Mouse (Mus musculus) fat pad, adult 2 months (tissue): ENCODE results near the gene Itgbl1.
"Not testable (repeated sequence)": the region's sequence is repeated elsewhere in the genome, so short reads cannot be mapped to it uniquely, and the experiment has no call there.

Experiments
- DNase-seq: peaks from one replicate; pipeline ENCODE4 v3.0.0-alpha.2; 2011; ENCODE audit warnings: low read depth, low spot score; ENCODE audit errors: extremely low read depth

Itgbl1 gene

DNA sequence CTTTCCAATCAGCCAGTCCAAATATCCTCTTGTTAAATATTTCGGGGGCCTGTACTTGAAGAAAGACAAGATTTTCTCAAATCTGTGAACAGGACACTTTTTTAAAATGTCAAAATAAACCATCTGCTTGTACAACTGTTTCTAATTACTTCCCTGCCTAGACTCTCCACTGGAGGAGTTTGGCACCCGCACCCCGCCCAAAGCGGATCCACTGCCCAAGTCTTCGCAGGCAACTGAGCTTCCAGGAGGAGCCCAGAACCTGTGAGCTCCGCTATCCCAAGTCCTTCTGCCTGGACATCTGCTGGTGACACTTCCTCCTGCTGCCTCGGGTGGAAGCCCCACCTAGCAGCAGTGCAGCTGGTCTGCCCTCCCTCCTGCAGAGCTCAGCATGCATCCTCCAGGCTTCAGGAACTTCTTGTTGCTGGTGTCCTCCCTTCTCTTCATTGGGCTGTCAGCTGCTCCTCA, at the start of gene Itgbl1:
TSS of gene Itgbl1 (plus strand) at position 51 of the 465 bp plus-strand sequence.
- DNase-seq, result no peak

DNA sequence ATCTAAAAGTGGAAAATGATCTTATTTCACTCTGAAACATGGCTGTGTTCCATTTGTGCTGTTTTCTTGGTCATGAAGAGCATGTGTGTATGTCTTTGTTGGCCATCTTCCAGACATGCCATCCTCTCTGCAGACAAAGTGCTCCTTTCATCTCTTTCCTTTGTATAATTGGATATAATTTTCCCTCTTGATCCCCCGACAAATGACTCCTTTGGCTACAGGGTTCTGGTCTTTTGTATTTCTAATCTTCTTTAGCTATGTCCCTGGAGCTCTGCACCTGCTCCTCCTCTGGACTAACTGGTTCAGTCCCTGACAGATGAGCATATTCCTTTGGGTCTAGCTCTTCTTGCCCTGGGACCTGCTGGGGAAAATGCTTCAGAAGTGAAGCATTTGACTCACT, 36.8 kb upstream of the Itgbl1 start:
- DNase-seq, result no peak

DNA sequence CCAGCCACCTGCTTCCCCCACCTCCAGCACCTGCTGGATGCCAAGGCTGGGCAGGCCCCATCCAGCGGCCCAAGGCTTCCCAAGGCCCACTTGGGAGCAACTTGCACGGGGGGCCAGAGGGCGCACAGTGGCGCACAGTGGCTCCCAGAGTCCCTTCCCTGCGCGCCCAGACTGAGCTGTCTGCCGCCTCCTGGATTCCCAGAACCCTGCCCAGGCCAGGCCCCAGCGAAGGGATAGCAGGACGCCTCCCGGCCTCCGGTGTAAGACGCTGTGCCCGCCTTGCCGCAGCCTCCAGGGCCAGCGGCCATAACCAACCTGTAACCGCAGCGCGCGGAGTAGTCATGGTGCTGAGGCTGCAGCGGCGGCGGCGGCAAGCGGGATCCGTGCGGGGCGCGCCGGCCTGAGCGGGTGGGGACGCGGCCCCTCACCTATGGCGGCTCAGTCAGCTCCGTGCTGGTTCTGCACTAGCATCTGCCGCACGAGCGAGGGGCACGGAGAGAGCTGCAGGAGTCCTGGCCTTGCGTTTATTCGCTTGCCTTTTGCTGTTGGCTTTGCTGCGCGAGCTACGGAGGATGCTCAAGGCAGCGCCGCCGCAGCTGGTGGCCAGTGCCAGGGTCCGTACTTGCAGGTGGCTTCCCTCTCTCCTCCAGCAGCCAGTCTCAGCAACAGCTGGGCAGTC, 33.1 kb upstream of the Itgbl1 start, which contains the start of gene Nalcn:
TSS of gene Nalcn (minus strand) at position 644 of the 679 bp plus-strand sequence.
- DNase-seq, result no peak

DNA sequence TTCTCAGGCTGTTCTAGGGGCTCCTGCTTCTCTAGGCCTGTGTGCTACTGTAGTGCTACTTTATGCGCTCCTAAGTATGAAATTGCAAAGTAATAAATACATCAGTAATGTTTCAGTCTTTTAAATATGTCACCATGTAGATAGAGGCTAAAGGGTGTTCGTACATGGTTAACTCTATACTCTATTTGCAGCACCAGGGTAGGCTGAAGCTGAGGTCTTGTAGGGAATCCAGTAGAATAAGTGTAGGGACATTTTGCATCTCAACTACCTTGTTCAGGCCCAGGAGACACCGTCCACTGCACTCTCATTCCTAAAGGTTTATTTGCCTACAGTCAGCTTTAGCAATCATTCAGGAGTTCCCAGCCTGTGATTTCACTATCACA, 32.6 kb upstream of the Itgbl1 start:
- no peak for DNase-seq

DNA sequence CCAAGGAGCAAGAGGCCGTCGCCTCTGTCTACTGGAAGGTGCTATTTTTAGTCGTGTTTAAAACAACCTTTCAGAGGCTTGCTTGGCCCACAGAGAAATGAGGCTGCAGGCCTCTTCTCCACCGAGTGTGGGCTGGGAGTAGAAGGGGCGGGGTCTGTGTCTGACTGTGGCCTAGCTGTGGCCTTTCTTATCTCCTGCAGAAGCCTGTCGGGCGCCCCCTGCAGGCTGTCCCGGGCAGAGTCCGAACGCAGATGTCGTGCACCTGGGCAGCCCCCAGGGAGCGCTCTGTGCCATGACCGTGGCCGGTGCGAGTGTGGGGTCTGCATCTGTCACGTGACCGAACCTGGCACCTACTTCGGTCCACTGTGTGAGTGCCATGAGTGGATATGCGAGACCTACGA, 1.3 kb downstream of the Itgbl1 start:
- DNase-seq, result no peak

DNA sequence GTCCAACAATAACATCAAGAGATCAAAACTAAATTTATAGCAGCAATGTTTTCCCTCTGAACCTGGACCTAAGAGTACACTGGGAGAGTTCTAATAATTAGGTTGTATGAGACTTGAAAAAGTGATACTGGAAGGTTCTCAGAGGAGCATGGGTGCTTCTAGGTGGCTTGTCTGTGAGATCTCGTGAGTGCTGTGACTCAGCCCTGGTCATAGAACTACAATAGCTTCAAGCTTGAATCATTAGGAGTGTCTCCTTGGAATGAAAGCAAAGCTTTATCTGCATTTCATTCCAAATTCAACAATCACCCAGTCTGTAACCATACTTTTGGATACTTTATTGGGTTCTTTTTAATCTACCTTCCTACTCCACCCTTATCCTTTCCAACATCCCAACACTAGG, 2.6 kb downstream of the Itgbl1 start:
- peak; percentile 2 for DNase-seq

DNA sequence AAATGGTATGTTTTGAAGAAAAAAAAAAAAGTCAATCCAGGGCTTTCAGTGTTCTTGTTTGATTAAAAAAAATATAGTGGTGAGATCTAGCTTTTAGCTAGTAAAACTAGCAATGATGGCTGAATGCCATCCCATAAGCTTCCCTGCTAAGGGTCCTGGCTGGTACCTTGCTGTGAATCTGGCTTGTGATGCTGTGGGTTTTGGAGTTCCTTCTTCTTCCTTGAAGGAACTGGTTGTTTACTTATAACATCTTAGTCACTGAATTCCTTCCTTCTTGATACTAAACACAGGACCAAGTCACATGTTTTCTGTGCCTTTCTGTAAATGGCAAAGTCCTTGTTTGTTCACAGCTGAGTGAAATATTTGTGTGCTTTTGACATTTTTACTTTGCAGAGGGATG, 3.4 kb downstream of the Itgbl1 start:
- DNase-seq, result no peak

DNA sequence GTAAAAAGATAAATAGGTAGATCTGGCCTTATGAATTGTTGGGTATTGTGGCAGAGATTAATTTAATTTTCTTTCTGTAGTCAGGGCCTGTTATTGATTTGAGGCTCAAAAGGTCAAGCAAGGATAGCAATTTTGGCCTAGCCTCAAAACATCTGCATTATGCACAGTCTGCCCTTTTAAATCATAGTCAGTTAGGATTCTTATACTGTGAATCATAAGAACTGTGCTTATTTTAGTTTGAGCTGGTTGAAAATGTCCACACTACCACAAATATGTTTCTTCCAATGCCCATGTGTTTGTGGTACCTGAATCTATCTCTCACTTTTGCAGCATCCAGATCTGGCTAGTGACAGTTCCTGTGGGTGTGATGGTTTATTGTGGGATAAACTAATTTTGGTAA, 4.7 kb downstream of the Itgbl1 start:
- no peak for DNase-seq

DNA sequence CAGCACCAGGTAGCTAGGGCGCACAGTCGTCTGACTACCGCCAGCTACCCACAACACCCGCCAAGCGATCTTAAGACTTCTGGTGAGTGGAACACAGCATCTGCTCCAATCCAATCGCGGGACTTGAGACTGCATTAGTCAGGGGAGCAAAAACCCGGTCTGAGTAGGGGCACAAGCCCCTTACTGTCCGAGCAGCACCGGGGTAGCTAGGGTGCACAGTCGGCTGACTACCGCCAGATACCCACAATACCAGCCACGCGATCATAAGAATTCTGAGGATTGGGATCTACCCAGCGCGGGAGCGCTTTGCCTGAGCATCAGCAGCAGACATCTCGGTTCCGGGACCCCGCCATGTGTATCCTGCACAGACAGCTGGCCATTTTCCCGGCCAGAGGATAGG, 11.3 kb downstream of the Itgbl1 start:
- DNase-seq, result not testable (repeated sequence)

DNA sequence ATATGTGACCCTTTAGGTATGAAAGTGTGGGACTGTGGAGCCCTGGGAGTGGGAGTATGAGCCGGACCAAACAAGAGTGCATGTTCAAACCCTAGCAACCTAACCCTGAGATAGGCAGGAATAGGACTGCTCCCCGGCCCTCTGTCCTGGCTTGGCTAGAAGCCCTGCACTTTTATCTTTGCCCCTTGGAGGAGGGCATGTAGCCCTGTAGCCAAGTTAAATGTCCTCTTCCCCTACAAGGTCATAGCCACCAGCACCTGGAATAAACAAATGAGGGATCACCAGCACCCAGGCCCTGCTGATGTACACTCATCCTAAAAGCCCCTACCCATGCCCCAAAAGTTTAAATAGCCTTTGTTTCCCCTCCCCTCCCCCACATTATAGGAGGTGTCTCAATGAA, 18.3 kb downstream of the Itgbl1 start:
- DNase-seq, result no peak

DNA sequence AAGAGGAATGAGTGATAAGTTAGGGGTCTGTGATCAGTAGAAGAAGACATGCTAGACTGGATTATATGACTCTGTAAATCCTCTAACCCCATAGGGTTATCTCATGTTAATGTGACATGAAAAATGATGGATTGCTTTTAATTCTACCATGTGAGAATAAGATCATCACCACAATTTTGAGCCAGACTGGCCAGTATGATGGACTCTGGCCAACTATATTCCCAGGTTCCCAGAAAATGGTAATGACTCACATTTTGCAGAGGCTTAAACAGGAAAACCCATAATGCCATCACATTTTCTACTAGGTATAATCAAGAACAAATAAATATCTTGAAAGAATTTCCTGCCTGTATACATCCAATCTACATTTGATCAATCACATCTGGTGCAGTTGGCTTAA, 55.0 kb downstream of the Itgbl1 start:
- DNase-seq, result no peak

DNA sequence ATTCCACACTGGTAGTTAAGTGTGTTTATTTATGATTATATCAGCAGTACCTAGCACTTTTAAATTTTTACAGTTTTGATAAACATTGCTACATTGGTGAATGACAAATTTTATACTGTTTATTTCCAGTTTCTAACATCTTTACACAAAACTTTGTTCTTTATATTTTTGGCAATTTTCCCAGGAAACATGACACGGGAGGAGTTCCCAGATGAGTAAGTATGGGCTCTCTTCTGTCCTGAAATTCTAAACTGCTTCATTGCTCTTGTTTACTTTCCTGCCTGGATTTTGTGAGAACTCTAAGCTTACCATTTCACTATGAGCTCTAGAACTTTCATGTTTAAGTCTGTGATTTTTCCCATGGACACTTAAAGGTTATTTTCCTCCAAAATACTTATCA, 82.3 kb downstream of the Itgbl1 start:
- DNase-seq, result no peak

DNA sequence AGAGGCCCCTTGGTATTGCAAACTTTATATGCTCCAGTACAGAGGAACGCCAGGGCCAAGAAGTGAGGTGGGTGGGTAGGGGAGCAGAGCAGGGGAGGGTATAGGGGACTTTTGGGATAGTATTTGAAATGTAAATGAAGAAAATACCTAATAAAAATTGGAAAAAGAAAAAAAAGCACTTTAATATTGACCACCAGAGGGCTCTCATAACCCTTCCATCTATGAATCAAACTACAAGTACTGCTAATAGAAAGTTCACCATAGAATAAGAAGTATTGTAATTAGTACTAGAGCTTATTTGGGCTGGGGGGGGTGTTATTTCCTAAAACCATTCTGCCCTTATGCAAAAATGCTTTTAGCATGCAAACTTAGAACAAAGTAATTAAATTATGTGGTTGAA, 91.2 kb downstream of the Itgbl1 start:
- no peak for DNase-seq

DNA sequence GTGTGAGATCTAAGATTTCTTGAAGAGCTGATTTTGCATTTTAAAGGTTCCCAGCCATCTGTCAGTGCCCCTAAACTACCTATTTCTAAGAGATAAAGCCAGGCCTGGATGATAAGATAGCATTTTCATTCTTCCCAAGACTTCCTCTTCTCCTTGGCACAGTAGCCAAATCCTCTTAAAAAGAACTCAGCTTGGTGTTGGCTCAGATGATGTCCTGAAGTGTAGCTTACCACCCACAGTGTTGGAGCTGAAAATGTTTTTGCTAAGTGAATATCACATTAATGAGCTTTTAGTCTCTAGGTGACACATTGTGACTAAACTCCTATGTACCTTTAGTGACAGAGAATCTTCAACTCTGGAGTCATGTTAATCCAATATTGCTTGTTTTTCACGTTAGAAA, 99.8 kb downstream of the Itgbl1 start:
- no peak for DNase-seq

DNA sequence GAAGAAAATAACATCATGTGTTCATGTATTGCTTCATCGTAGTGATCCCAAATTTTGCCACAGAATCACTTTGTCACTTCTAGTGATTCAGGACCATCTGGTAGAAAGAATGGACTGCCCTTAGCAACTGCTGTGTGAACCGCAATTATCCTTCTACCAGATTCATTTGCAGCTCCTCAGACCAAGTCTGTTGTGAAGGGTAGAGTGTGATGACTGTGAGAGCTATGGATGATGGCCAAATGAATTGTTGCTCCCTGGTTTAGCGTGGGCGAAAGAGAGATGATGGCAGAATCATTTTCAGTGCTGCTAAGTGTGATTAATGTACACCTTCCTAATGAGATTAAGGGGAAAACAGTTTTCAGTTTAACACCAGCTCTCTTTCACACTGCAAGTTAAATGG, 100.3 kb downstream of the Itgbl1 start:
- no peak for DNase-seq

DNA sequence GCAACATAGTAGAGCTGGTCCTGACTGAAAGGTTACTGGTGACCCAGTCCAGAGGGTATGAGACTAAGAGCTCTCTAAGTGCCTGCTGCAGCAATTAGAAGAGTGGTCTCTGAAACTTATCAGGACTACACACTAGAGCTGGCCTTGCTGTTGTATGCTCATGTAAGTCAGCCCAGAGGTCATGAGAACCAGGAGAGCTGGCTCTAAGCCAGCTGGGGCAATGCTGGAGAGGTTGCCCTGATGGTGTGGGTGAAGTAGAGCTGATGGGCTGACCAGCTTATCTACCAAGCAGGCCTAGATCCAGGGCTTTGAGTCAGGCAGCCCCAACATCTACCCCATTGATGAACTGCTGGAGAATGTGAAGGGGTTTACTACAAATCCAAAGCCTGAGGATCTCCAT, 142.0 kb downstream of the Itgbl1 start:
- DNase-seq, result no peak

DNA sequence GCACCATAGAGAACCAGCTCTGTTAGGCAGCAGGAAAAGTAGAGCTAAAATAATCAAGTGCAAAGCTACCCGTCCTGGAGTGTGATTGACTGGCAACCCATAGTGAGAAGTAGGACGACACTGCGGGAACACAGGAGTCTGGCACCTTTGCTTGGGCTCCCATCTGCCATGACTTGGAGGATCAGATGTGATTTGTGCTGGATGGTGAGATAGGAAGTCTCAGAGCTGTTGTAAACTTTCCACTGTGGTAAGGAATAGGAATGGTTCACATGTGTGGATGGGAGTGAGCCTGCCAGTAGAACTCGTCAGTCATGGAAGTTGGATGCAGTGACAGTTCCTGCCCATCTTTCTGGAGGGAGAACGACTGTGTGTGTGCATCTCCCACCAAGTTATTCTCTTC, 177.9 kb downstream of the Itgbl1 start:
- no peak for DNase-seq

DNA sequence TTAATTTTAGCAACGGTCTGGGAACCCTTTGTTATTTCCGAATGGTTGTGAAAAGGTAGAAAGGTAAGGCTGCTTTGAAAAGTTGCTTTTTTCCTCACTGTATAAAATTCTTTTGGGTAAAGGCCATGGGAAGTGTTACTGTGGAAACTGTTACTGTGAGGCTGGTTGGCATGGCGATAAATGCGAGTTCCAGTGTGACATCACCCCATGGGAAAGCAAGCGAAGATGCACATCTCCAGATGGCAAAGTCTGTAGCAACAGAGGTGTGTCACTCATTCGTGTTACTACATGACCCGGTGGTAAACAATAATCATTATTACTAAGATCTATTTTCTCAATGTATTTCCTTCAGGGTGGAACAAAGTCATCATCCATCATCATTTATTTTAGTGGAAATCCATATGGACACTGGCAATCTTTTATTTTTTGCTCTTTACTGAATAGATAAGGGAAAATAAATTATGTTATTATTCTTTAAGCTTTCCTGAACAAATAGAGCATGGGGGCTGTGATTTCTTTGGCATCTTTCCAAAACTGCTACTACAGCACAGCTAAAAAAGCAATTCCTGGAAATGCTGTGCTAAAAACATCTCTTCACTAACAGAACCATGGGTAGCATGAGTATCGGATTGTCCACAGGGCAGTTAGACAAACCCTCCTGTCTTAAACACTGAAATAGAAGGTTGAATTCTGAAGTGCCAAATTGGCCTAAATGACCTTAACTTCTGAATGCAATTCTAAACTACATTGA, 184.1 kb downstream of the Itgbl1 start:
- DNase-seq, result no peak

DNA sequence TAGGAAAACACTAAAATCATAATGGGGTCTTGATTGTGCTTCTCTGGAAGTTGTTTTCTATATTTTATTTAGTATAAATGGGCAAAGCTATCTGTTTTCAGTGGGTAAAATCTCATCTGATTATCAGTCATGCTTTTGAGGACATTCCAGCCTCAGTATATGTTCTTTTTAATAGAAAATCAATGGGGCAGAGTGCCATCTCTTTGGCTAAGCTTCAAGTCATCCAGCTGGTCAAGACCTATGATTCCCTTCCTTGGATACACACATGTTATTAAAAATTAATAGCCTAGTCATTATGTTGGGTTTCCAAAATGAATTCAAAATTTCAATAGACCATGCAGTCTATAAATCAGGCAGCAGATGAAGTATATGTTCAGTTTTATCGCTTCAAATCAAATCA, 204.8 kb downstream of the Itgbl1 start:
- DNase-seq, result no peak

DNA sequence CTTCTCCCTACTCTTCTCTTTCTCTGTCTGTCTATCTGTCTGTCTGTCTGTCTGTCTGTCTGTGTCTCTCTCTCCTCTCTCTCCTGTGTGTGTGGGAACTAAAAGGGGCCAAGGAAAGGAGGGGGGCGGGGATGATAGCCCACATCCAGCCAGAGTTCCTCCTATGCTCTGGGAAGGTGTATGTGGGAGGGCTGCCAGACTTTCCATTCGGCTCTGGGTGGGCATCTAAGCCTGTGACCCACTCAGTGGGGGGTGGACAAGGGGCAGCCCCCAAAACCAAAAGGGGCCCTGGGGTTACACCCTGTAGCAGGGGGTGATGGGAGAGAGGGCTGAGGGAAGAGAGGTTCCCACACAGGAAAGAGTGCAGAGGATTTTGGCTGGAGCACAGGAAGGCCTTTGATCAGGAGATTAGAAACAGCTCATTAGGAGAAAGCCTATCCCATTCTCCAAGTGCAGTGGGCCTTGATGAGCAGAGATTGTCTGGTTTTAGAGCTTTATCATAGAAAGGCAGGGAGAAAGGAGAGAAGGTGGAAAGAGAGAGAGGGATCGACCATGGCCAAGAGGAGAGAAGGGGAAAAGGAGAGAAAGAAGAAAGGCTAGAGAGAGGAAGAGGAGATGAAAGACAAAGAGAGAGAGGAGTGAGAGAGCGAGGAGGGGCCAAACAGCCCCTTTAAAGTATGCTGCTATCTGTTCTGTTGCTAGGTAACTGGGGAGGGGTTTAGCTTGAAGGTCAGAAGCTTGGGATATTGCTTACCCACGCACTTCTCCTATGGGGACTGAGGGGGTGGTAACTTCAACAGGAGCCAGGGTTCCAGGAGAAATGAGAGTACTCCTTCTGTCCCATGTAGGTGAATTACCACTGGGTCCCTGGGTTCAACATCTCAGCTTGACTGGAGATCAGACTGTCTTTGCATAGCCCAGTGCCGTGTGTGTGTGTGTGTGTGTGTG, 206.3 kb downstream of the Itgbl1 start:
- DNase-seq, result no peak

DNA sequence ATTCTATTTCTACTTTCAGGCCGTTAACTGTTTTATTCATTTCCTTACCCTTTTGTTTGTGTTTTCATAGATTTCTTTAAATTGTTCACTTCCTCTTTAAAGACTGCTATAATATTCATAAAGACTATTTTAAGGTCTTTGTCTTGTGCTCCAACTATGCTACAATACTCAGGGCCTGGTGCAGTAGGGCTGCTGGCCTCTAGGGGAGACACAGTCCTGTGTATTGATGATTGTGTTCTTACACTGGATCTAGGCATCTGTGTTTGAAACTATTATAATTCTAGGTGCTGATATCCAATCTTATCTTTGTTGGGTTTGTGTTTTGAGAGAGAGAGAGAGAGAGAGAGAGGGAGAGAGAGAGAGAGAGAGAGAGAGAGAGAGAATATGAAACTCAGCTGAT, 268.1 kb downstream of the Itgbl1 start:
- no peak for DNase-seq

DNA sequence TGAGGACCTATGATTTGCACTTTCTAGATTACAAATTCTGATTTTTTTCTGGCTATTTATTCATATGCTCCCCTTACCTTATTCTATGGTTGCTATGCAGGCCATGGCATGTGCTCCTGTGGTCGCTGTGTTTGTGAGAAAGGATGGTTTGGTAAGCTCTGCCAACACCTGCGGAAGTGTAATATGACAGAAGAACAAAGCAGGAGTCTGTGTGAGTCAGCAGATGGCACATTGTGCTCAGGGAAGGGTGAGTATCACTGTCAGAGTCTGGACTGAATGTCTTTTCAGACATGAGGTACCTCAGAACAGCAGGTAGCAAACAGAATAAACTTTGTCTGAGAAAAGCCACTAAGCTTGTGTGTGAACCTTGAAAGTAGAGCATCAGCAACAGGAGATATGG, 306.8 kb downstream of the Itgbl1 start:
- DNase-seq, result no peak
